Mouse (Mus musculus) testis, adult 2 months (tissue): ENCODE data around the gene Fhl5. TPM values are rescaled to one million over a fixed set of nuclear protein-coding genes. Genes with fewer than 3 reads are reported as not detected.

Experiments used
- H3K27ac ChIP-seq: fragments of 200-500 bp; 2 replicates; pipeline ENCODE4 v1.5.1; 2012; ENCODE audit warnings: low read depth, low read length; ENCODE audit not compliant: control insufficient read depth, insufficient read depth
- H3K27me3 ChIP-seq: fragments of 200-500 bp; 2 replicates; pipeline ENCODE4 v1.6.1; 2012; ENCODE audit warnings: mild to moderate bottlenecking, low read length, moderate library complexity; ENCODE audit not compliant: control insufficient read depth, insufficient read depth
- H3K36me3 ChIP-seq: fragments of 200-500 bp; 2 replicates; pipeline ENCODE4 v1.6.1; 2012; ENCODE audit warnings: mild to moderate bottlenecking, low read length; ENCODE audit not compliant: control insufficient read depth, insufficient read depth
- H3K4me1 ChIP-seq: fragments of 200-500 bp; 2 replicates; pipeline ENCODE4 v1.6.1; 2012; ENCODE audit warnings: low read length; ENCODE audit not compliant: control insufficient read depth, insufficient read depth
- H3K4me3 ChIP-seq: fragments of 200-500 bp; 2 replicates; pipeline ENCODE4 v1.5.1; 2012; ENCODE audit warnings: low read depth, mild to moderate bottlenecking, low read length, moderate library complexity, mixed read lengths; ENCODE audit not compliant: control insufficient read depth
- CTCF ChIP-seq: fragments of 200-500 bp; IDR thresholded peaks from 2 replicates; pipeline ENCODE4 v1.5.1; 2012; ENCODE audit warnings: low read depth, mild to moderate bottlenecking, inconsistent platforms, low read length, moderate library complexity; ENCODE audit not compliant: control insufficient read depth, insufficient read depth, insufficient replicate concordance
- POLR2A ChIP-seq: fragments of 200-500 bp; IDR thresholded peaks from 2 replicates; pipeline ENCODE4 v1.6.1; 2012; ENCODE audit warnings: low read depth, mild to moderate bottlenecking, inconsistent platforms, low read length, moderate library complexity; ENCODE audit not compliant: control insufficient read depth
- polyA plus RNA-seq: library from polyadenylated mRNA; depleted of rRNA; stranded (reverse); fragments of >200 nt; gene quantifications from 2 replicates; pipeline ENCODE4 v1.2.3, GENCODE M21; 2012; rRNA removed

Fhl5 gene
- polyA plus RNA-seq, 1 experiment, result 236 TPM

- H3K27ac ChIP-seq, result no peak overlapping the region
- no peaks in the 10 kb centered on the region for H3K36me3 ChIP-seq
- no peak overlapping the region for H3K4me3 ChIP-seq
- no peaks in the 10 kb centered on the region for H3K4me1 ChIP-seq
- TF ChIP-seq POLR2A, result no peak
- TF ChIP-seq CTCF, result no peak
- no peaks in the 10 kb centered on the region for H3K27me3 ChIP-seq
Measured at GRCm38 (mm10) chr4:25179617-25180208, 63.0 kb downstream of the Fhl5 start.

Other genes with a start within 250 kb of the Fhl5 start
- 5.7 and 9.5 TPM in 2 replicates for gene Ufl1, start 38.9 kb upstream of the Fhl5 start, polyA plus RNA-seq